In genomic region chr14:75375006-75375598, GRCm38 (mm10) we compare ENCODE assay signal across 10 mouse cellular contexts.
DNase-seq lines count a peak whose midpoint lies in the region; ATAC-seq lines count a peak whose summit lies in the region.
"Had no signal": no experiment of that assay in that cellular context is flagged by ENCODE, and none has a peak within 500 bp of the region (broad histone marks: within the 10 kb centered on the region; RNA-seq: fewer than 3 reads in every experiment).

No protein-coding gene starts in this region.

- H3K36me3 ChIP-seq in hindbrain, embryonic 14.5 days (replicated peaks; ENCODE audit: control insufficient read depth, insufficient read depth), result no peaks in the 10 kb centered on the region
- H3K36me3 ChIP-seq in hindbrain, embryonic 12.5 days, result no peaks in the 10 kb centered on the region

- no peak overlapping the region for H3K27ac ChIP-seq in hindbrain, embryonic 14.5 days
- H3K27ac ChIP-seq in hindbrain, embryonic 12.5 days, result no peak overlapping the region

- no peaks in the 10 kb centered on the region for H3K4me1 ChIP-seq in hindbrain, embryonic 14.5 days (replicated peaks; ENCODE audit: control insufficient read depth, insufficient read depth, low read length)
- H3K4me1 ChIP-seq in hindbrain, embryonic 12.5 days, result 0 out of 2 replicates have a peak, but pooled peaks cover 5% of the 10 kb centered on the region

- H3K4me2 ChIP-seq in hindbrain, embryonic 14.5 days (replicated peaks), result no peak overlapping the region
- no peak overlapping the region for H3K4me2 ChIP-seq in hindbrain, embryonic 12.5 days (replicated peaks)
- H3K4me2 ChIP-seq: lung, embryonic 14.5 days had no signal

- no peak for DNase-seq in hindbrain, embryonic 14.5 days (ENCODE audit: low spot score)
- peak; percentile 26 to 34 for DNase-seq in cerebellum, adult 18-20 months
- DNase-seq in left cerebral cortex, postnatal 25 days (ENCODE audit: low spot score in 2 of 2), result peak; percentile 41 to 75
- DNase-seq in urinary bladder, postnatal 36 days (ENCODE audit: low spot score in 2 of 2), result no peak
- no peak for DNase-seq in lung, postnatal 14 days
- no peak for DNase-seq in kidney, adult 8-10 months
- DNase-seq: lung, embryonic 14.5 days had no signal

- peak; percentile 24; the same call in 1 of the 2 replicates for ATAC-seq in hindbrain, embryonic 14.5 days (ENCODE audit: low FRiP score)
- no peak for ATAC-seq in hindbrain, embryonic 12.5 days (ENCODE audit: low FRiP score)
- peak; percentile 82 for ATAC-seq in frontal cortex, adult (ENCODE audit: low TSS enrichment)

- no peaks in the 10 kb centered on the region for H3K9me3 ChIP-seq in hindbrain, embryonic 14.5 days (ENCODE audit: control insufficient read depth, low read length)
- H3K9me3 ChIP-seq in hindbrain, embryonic 12.5 days (replicated peaks), result no peaks in the 10 kb centered on the region

- no peak overlapping the region for H3K9ac ChIP-seq in hindbrain, embryonic 14.5 days
- no peak overlapping the region for H3K9ac ChIP-seq in hindbrain, embryonic 12.5 days
- H3K9ac ChIP-seq: lung, embryonic 14.5 days had no signal

- no peak overlapping the region for H3K4me3 ChIP-seq in hindbrain, embryonic 14.5 days (replicated peaks; ENCODE audit: low read length)
- H3K4me3 ChIP-seq in hindbrain, embryonic 12.5 days, result no peak overlapping the region
- H3K4me3 ChIP-seq: myocyte had no signal

- intact Hi-C loops in left cerebral cortex, postnatal 25 days (cut with DNase I), result loop anchor here (5.0 kb wide), 1 partner anchor 267 kb away; the partner anchor contains the start of gene Erich6b

- no peaks in the 10 kb centered on the region for H3K27me3 ChIP-seq in hindbrain, embryonic 14.5 days (ENCODE audit: control insufficient read depth, insufficient read depth, low read length)
- no peaks in the 10 kb centered on the region for H3K27me3 ChIP-seq in hindbrain, embryonic 12.5 days

- WGBS in hindbrain, embryonic 14.5 days, result 60% methylated on average over 11 of the region's 11 CpGs
- WGBS in hindbrain, embryonic 12.5 days, result 68% methylated on average over 11 of the region's 11 CpGs

Comparison
In these comparisons a context has a peak if more than half of its experiments do, and no peak if none do; other contexts are left out.
1. DNase-seq: peak in cerebellum, adult 18-20 months (2 of 2) and left cerebral cortex, postnatal 25 days (2 of 2); none in hindbrain, embryonic 14.5 days (single experiment), urinary bladder, postnatal 36 days (0 of 2), lung, postnatal 14 days (single experiment) and kidney, adult 8-10 months (0 of 2).